Mouse (Mus musculus) left cerebral cortex, postnatal 25 days (tissue): ENCODE measurements around the gene Klk5. TPM values are rescaled to one million over a fixed set of nuclear protein-coding genes. Genes with fewer than 3 reads are reported as not detected.

Experiments used
- DNase-seq, 2 experiments: peaks; one replicate each; pipeline ENCODE4 v3.0.0; 2022; ENCODE audit warnings: low spot score in 2 of 2, mixed read lengths in 1 of 2
- intact Hi-C: fragments of 180-260 bp; cut with DNase I; formaldehyde crosslinking; loops from one replicate; pipeline ENCODE4 v1.15.1; 2025
- total RNA-seq, 2 experiments: library from RNA; stranded (reverse); gene quantifications; 2 replicates each; pipeline ENCODE4 v1.2.3; 2021

The Klk5 gene
- not detected for total RNA-seq

- DNase-seq = no peak
- intact Hi-C loops = no loop called here
These were observed at the start of gene Klk5 for GRCm38 (mm10) chr7:43841701-43842100. Gene Klk5, plus strand, starts transcription at chr7:43841971.

- DNase-seq = no peak
- intact Hi-C loops = no loop called here
These were observed 45.4 kb upstream of the Klk5 start for GRCm38 (mm10) chr7:43796355-43796754.

- DNase-seq = no peak
- intact Hi-C loops = no loop called here
These were observed 44.4 kb upstream of the Klk5 start, which contains the start of gene Klk8 for GRCm38 (mm10) chr7:43797333-43797769. Gene Klk8, plus strand, starts transcription at chr7:43797577.

GRCm38 (mm10) chr7:43797844-43798462 lies 43.8 kb upstream of the Klk5 start:
- intact Hi-C loops = no loop called here
- no peak for DNase-seq

- DNase-seq = no peak
- intact Hi-C loops = no loop called here
These were observed 41.9 kb upstream of the Klk5 start for GRCm38 (mm10) chr7:43799876-43800275.

GRCm38 (mm10) chr7:43810994-43811393 lies 30.8 kb upstream of the Klk5 start, which contains the start of gene Klk7:
Gene Klk7, plus strand, starts transcription at chr7:43811294.
- intact Hi-C loops = no loop called here

GRCm38 (mm10) chr7:43815211-43815610 lies 26.6 kb upstream of the Klk5 start:
- no peak for DNase-seq
- intact Hi-C loops = no loop called here

More at GRCm38 (mm10) chr7:43810994-43811393, 30.8 kb upstream of the Klk5 start, which contains the start of gene Klk7:
- no peak for DNase-seq

- no peak for DNase-seq
- intact Hi-C loops = no loop called here
These were observed 25.0 kb upstream of the Klk5 start for GRCm38 (mm10) chr7:43816746-43817145.

- DNase-seq = no peak
- intact Hi-C loops = no loop called here
These were observed 20.2 kb upstream of the Klk5 start for GRCm38 (mm10) chr7:43821581-43821980.

GRCm38 (mm10) chr7:43824199-43824598 lies 17.6 kb upstream of the Klk5 start, which contains the start of gene Klk6:
Gene Klk6, plus strand, starts transcription at chr7:43824499.
- DNase-seq = no peak
- intact Hi-C loops = no loop called here

- intact Hi-C loops = no loop called here
These were observed 15.7 kb upstream of the Klk5 start for GRCm38 (mm10) chr7:43826056-43826455.

GRCm38 (mm10) chr7:43827706-43828105 lies 14.1 kb upstream of the Klk5 start:
- intact Hi-C loops = no loop called here
- DNase-seq = no peak

More at GRCm38 (mm10) chr7:43826056-43826455, 15.7 kb upstream of the Klk5 start:
- no peak for DNase-seq

GRCm38 (mm10) chr7:43829006-43829405 lies 12.8 kb upstream of the Klk5 start:
- DNase-seq = no peak
- intact Hi-C loops = no loop called here

- intact Hi-C loops = no loop called here
- no peak for DNase-seq
These were observed 2.0 kb downstream of the Klk5 start for GRCm38 (mm10) chr7:43843801-43844200.

- intact Hi-C loops = no loop called here
These were observed 9.8 kb downstream of the Klk5 start for GRCm38 (mm10) chr7:43851616-43852015.

GRCm38 (mm10) chr7:43854642-43855380 lies 13.0 kb downstream of the Klk5 start:
- intact Hi-C loops = no loop called here
- DNase-seq = no peak

More at GRCm38 (mm10) chr7:43851616-43852015, 9.8 kb downstream of the Klk5 start:
- DNase-seq = no peak

GRCm38 (mm10) chr7:43855709-43856108 lies 13.9 kb downstream of the Klk5 start:
- intact Hi-C loops = no loop called here
- DNase-seq = no peak

- DNase-seq = no peak
- intact Hi-C loops = no loop called here
These were observed 14.5 kb downstream of the Klk5 start for GRCm38 (mm10) chr7:43856307-43856706.

- DNase-seq = no peak
- intact Hi-C loops = no loop called here
These were observed 15.7 kb downstream of the Klk5 start for GRCm38 (mm10) chr7:43857501-43857900.

GRCm38 (mm10) chr7:43860411-43860810 lies 18.6 kb downstream of the Klk5 start:
- no peak for DNase-seq
- intact Hi-C loops = no loop called here

- DNase-seq = peak; percentile 75 to 76
- intact Hi-C loops = no loop called here
These were observed 31.5 kb downstream of the Klk5 start for GRCm38 (mm10) chr7:43873237-43873636.
